Mouse (Mus musculus) stomach, postnatal 0 days (tissue): Measurements from ENCODE around the gene Dennd1c.

Experiments
- CTCF ChIP-seq: IDR thresholded peaks from 2 replicates; pipeline ENCODE4 v1.5.1; 2016; ENCODE audit warnings: antibody characterized with exemption, low read depth, mild to moderate bottlenecking, moderate library complexity
- EP300 ChIP-seq: optimal IDR thresholded peaks from 2 replicates; pipeline ENCODE3; 2016; ENCODE audit warnings: antibody characterized with exemption

DNA sequence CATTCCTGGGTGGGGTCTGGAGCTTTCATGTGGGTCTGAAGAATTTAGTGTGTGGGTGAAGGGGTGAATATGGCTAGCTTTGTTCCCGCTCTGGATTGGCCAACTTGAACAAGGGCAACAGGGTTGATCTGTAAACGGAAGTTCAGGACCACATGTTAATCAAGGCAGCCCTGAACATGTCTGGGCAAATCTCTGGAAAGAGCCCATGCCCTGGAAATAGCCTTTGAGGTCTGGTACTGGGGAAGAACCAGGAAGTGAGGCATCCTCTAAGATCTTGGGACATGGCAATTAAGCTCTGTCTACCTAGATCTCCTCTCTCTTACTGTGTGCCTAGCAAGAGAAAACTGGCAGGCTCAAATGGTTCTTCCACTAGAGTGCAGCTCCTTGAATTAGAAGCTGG lies 43.5 kb upstream of the Dennd1c start:
- no peak for TF ChIP-seq CTCF
- TF ChIP-seq EP300, result no peak
